Mouse (Mus musculus) myocyte (in vitro differentiated cells): ENCODE data around the gene Btbd3. TPM values are rescaled to one million over a fixed set of nuclear protein-coding genes. Genes with fewer than 3 reads are reported as not detected.

Experiments
- H3K27me3 ChIP-seq: one replicate; pipeline ENCODE4 v1.6.1; 2011; ENCODE audit not compliant: control insufficient read depth, insufficient read depth, insufficient read length
- H3K36me3 ChIP-seq: one replicate; pipeline ENCODE4 v1.6.1; 2011; ENCODE audit not compliant: control insufficient read depth, insufficient read depth
- H3K4me2 ChIP-seq: one replicate; pipeline ENCODE4 v1.6.1; 2011; ENCODE audit warnings: low read depth, control low read depth
- H3K4me3 ChIP-seq: one replicate; pipeline ENCODE4 v1.5.1; 2011; ENCODE audit warnings: mild to moderate bottlenecking, control low read depth, moderate library complexity
- H3K79me2 ChIP-seq: one replicate; pipeline ENCODE4 v1.6.1; 2011; ENCODE audit not compliant: control insufficient read depth, insufficient read depth
- H3ac ChIP-seq: one replicate; pipeline ENCODE4 v1.6.1; 2011; ENCODE audit not compliant: control insufficient read depth, insufficient read length
- CEBPB ChIP-seq: IDR thresholded peaks from 2 replicates; pipeline ENCODE4 v1.6.1; 2011; ENCODE audit warnings: mild to moderate bottlenecking, moderate library complexity; ENCODE audit not compliant: poor library complexity, insufficient read depth, severe bottlenecking
- E2F4 ChIP-seq: IDR thresholded peaks from one replicate; pipeline ENCODE4 v1.6.1; 2011; ENCODE audit warnings: mild to moderate bottlenecking, control low read depth, moderate library complexity; ENCODE audit not compliant: insufficient read depth
- MAX ChIP-seq: IDR thresholded peaks from one replicate; pipeline ENCODE4 v1.6.1; 2011; ENCODE audit warnings: low read depth, mild to moderate bottlenecking, control low read depth
- MYOD1 ChIP-seq, 3 experiments: IDR thresholded peaks; one replicate each; pipeline ENCODE4 v1.6.1; 2011; ENCODE audit warnings: control low read depth in 2 of 3, low read depth in 2 of 3, mild to moderate bottlenecking in 2 of 3, moderate library complexity in 1 of 3; ENCODE audit not compliant: insufficient read length in 2 of 3, control insufficient read depth in 1 of 3
- MYOG ChIP-seq, 3 experiments: IDR thresholded peaks; one replicate each; pipeline ENCODE4 v1.6.1; 2011; ENCODE audit warnings: control low read depth in 2 of 3, low read depth in 2 of 3, mild to moderate bottlenecking in 2 of 3; ENCODE audit not compliant: insufficient read length in 2 of 3, control insufficient read depth in 1 of 3, insufficient read depth in 1 of 3
- POLR2A ChIP-seq: IDR thresholded peaks from one replicate; pipeline ENCODE4 v1.6.1; 2011; ENCODE audit warnings: low read depth, mild to moderate bottlenecking, control low read depth, moderate library complexity; ENCODE audit not compliant: insufficient read length
- POLR2AphosphoS2 ChIP-seq: IDR thresholded peaks from one replicate; pipeline ENCODE4 v1.6.1; 2011; ENCODE audit warnings: low read depth, control low read depth; ENCODE audit not compliant: insufficient read length
- REST ChIP-seq: IDR thresholded peaks from one replicate; pipeline ENCODE4 v1.6.1; 2011; ENCODE audit warnings: mild to moderate bottlenecking, control low read depth, moderate library complexity; ENCODE audit not compliant: insufficient read depth, insufficient read length
- SRF ChIP-seq: IDR thresholded peaks from one replicate; pipeline ENCODE4 v1.6.1; 2011; ENCODE audit warnings: low read depth; ENCODE audit not compliant: control insufficient read depth, insufficient read length
- TCF12 ChIP-seq: IDR thresholded peaks from one replicate; pipeline ENCODE4 v1.6.1; 2011; ENCODE audit warnings: mild to moderate bottlenecking, control low read depth; ENCODE audit not compliant: poor library complexity, insufficient read depth, severe bottlenecking
- TCF3 ChIP-seq: IDR thresholded peaks from one replicate; pipeline ENCODE4 v1.6.1; 2011; ENCODE audit warnings: low read depth, control low read depth; ENCODE audit not compliant: insufficient read length
- USF1 ChIP-seq: IDR thresholded peaks from one replicate; pipeline ENCODE4 v1.6.1; 2011; ENCODE audit warnings: low read depth, mild to moderate bottlenecking, control low read depth, moderate library complexity
- polyA plus RNA-seq: library from polyadenylated mRNA; unstranded; fragments of >200 nt; fragmentation: generic; extraction: Trizol; gene quantifications from one replicate; pipeline ENCODE4 v1.2.1, GENCODE M21; 2012; ENCODE audit warnings: missing spikeins

Btbd3 gene
- polyA plus RNA-seq, 1 experiment = 2.9 TPM

GRCm38 (mm10) chr2:138306236-138306635 is 49.9 kb downstream of the Btbd3 start:
- no peak overlapping the region for H3ac ChIP-seq
- no peak for TF ChIP-seq E2F4
- no peak for TF ChIP-seq REST
- TF ChIP-seq MYOD1 (IDR thresholded peaks at IDR 0.05; ENCODE audit: control insufficient read depth in 1 of 3, insufficient read length in 2 of 3, low read depth in 2 of 3) = no peak
- TF ChIP-seq POLR2AphosphoS2 = no peak
- no peak for TF ChIP-seq MYOG (IDR thresholded peaks at IDR 0.05; ENCODE audit: control insufficient read depth in 1 of 3, insufficient read depth in 1 of 3, insufficient read length in 2 of 3, low read depth in 2 of 3)
- no peak for TF ChIP-seq SRF
- H3K79me2 ChIP-seq = no peaks in the 10 kb centered on the region
- H3K4me3 ChIP-seq = no peak overlapping the region
- no peaks in the 10 kb centered on the region for H3K36me3 ChIP-seq
- no peaks in the 10 kb centered on the region for H3K27me3 ChIP-seq
- no peak overlapping the region for H3K4me2 ChIP-seq

- no peaks in the 10 kb centered on the region for H3K36me3 ChIP-seq
- no peaks in the 10 kb centered on the region for H3K79me2 ChIP-seq
- H3ac ChIP-seq = no peak overlapping the region
- no peak overlapping the region for H3K4me2 ChIP-seq
- H3K27me3 ChIP-seq = no peaks in the 10 kb centered on the region
- H3K4me3 ChIP-seq = no peak overlapping the region
- TF ChIP-seq TCF3 (no peak), MYOG (IDR thresholded peaks at IDR 0.05; ENCODE audit: control insufficient read depth in 1 of 3, insufficient read depth in 1 of 3, insufficient read length in 2 of 3, low read depth in 2 of 3) (no peak), CEBPB (no peak), POLR2A (no peak), E2F4 (no peak), MAX (no peak), USF1 (no peak), REST (no peak), POLR2AphosphoS2 (no peak), TCF12 (no peak), MYOD1 (IDR thresholded peaks at IDR 0.05; ENCODE audit: control insufficient read depth in 1 of 3, insufficient read length in 2 of 3, low read depth in 2 of 3) (no peak), SRF (no peak)
Measured at GRCm38 (mm10) chr2:138315644-138316043, 59.3 kb downstream of the Btbd3 start.

- Histone ChIP-seq H3K4me2 (no peak overlapping the region), H3K79me2 (no peaks in the 10 kb centered on the region), H3K36me3 (no peaks in the 10 kb centered on the region), H3ac (no peak overlapping the region), H3K27me3 (no peaks in the 10 kb centered on the region), H3K4me3 (no peak overlapping the region)
- no peak for TF ChIP-seq MYOD1 (IDR thresholded peaks at IDR 0.05; ENCODE audit: control insufficient read depth in 1 of 3, insufficient read length in 2 of 3, low read depth in 2 of 3)
- TF ChIP-seq TCF12 = no peak
- no peak for TF ChIP-seq E2F4
- TF ChIP-seq POLR2AphosphoS2 = no peak
- TF ChIP-seq TCF3 = no peak
- no peak for TF ChIP-seq SRF
- TF ChIP-seq MYOG (IDR thresholded peaks at IDR 0.05; ENCODE audit: control insufficient read depth in 1 of 3, insufficient read depth in 1 of 3, insufficient read length in 2 of 3, low read depth in 2 of 3) = no peak
- TF ChIP-seq CEBPB = no peak
- TF ChIP-seq POLR2A = no peak
- TF ChIP-seq MAX = no peak
Measured at GRCm38 (mm10) chr2:138320408-138320807, 64.0 kb downstream of the Btbd3 start.

DNA sequence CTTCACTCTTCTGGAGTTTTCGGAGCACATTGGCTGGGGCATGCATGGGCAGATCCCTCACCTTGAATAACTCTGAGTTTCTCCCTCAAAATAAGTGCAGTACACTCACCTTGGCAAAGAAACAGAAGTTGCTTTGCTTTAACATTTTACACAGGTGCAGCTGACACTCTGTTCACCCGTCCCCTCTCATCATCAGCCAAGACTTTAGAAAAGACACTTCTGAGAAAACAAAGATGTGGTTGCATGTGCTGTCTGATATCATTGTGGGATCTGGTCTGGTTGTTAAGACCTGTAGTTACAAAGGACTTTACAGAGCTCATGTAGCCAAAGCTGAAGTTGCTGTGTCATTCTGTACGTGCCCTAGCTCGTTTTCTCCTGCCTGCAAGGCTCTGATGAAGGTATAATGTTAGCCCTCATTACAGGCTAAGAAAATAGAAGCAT is 64.7 kb downstream of the Btbd3 start:
- Histone ChIP-seq H3K4me2 (no peak overlapping the region), H3K4me3 (no peak overlapping the region), H3K79me2 (no peaks in the 10 kb centered on the region), H3ac (no peak overlapping the region), H3K27me3 (no peaks in the 10 kb centered on the region), H3K36me3 (no peaks in the 10 kb centered on the region)
- no peak for TF ChIP-seq E2F4
- TF ChIP-seq MAX = no peak
- no peak for TF ChIP-seq SRF
- TF ChIP-seq POLR2A = no peak
- TF ChIP-seq CEBPB = no peak
- TF ChIP-seq MYOG (IDR thresholded peaks at IDR 0.05; ENCODE audit: control insufficient read depth in 1 of 3, insufficient read depth in 1 of 3, insufficient read length in 2 of 3, low read depth in 2 of 3) = no peak
- no peak for TF ChIP-seq POLR2AphosphoS2
- TF ChIP-seq TCF12 = no peak
- no peak for TF ChIP-seq REST
- TF ChIP-seq USF1 = no peak
- no peak for TF ChIP-seq MYOD1 (IDR thresholded peaks at IDR 0.05; ENCODE audit: control insufficient read depth in 1 of 3, insufficient read length in 2 of 3, low read depth in 2 of 3)
- no peak for TF ChIP-seq TCF3
